Mouse (Mus musculus) liver, postnatal 0 days (tissue): ENCODE data around the gene Spats2. TPM values are rescaled to one million over a fixed set of nuclear protein-coding genes. Genes with fewer than 3 reads are reported as not detected.

Source experiments
- ATAC-seq: fragments of 200-750 bp; cut with Nextera tagmentation; 2 replicates; pipeline ENCODE4 v1.8.0; 2017; ENCODE audit warnings: mild to moderate bottlenecking, moderate library complexity
- DNase-seq: peaks from one replicate; pipeline ENCODE4 v3.0.0-alpha.2; 2016
- H3K27ac ChIP-seq: fragments of 300-500 bp; sonication (generic); 2 replicates; pipeline ENCODE4 v1.5.1; 2014; ENCODE audit warnings: antibody characterized with exemption, moderate library complexity, mild to moderate bottlenecking, low read depth
- H3K27me3 ChIP-seq: fragments of 300-500 bp; sonication (generic); 2 replicates; pipeline ENCODE4 v1.6.1; 2014; ENCODE audit warnings: low read length, control low read depth, mixed read lengths; ENCODE audit not compliant: insufficient read depth
- H3K36me3 ChIP-seq: fragments of 300-500 bp; sonication (generic); replicated peaks from 2 replicates; pipeline ENCODE4 v1.6.1; 2014; ENCODE audit warnings: mild to moderate bottlenecking, control low read depth, low read length, moderate library complexity, mixed read lengths; ENCODE audit not compliant: insufficient read depth
- H3K4me1 ChIP-seq: fragments of 300-500 bp; sonication (generic); 2 replicates; pipeline ENCODE4 v1.6.1; 2014; ENCODE audit warnings: antibody characterized with exemption, mild to moderate bottlenecking, control low read depth; ENCODE audit not compliant: insufficient read depth
- H3K4me2 ChIP-seq: fragments of 300-500 bp; sonication (generic); 2 replicates; pipeline ENCODE4 v1.6.1; 2014; ENCODE audit warnings: low read depth, mild to moderate bottlenecking, low read length, moderate library complexity, mixed read lengths
- H3K4me3 ChIP-seq: fragments of 300-500 bp; sonication (generic); 2 replicates; pipeline ENCODE4 v1.5.1; 2014; ENCODE audit warnings: low read depth, low read length
- H3K9ac ChIP-seq: fragments of 300-500 bp; sonication (generic); replicated peaks from 2 replicates; pipeline ENCODE4 v1.6.1; 2014; ENCODE audit warnings: mild to moderate bottlenecking, moderate library complexity
- H3K9me3 ChIP-seq: fragments of 300-500 bp; sonication (generic); 2 replicates; pipeline ENCODE4 v1.6.1; 2016; ENCODE audit warnings: mild to moderate bottlenecking, control low read depth, low read length, mixed read lengths
- CTCF ChIP-seq: sonication (generic); IDR thresholded peaks from 2 replicates; pipeline ENCODE4 v1.5.1; 2016; ENCODE audit warnings: antibody characterized with exemption, low read depth
- EP300 ChIP-seq: IDR thresholded peaks from 2 replicates; pipeline ENCODE4 v1.6.1; 2016; ENCODE audit warnings: antibody characterized with exemption, low read depth, mild to moderate bottlenecking
- WGBS: fragments of 180-500 bp; shearing (Covaris S2); extraction: QIAGEN DNeasy Blood & Tissue Kit; methylation state at CpG from one replicate; pipeline ENCODE4 v1.1.7; 2014; ENCODE audit not compliant: insufficient replicate concordance; 5-methylcytosine and 5-hydroxymethylcytosine counted together
- polyA plus RNA-seq: library from polyadenylated mRNA; unstranded; fragments of >200 nt; fragmentation: Nextera tagmentation; extraction: Ambion mirVana; gene quantifications from 2 replicates; pipeline ENCODE4 v1.2.1, GENCODE M21; 2015

The Spats2 gene
- polyA plus RNA-seq, 1 experiment from 2014 or later, result 4.7 TPM

DNA sequence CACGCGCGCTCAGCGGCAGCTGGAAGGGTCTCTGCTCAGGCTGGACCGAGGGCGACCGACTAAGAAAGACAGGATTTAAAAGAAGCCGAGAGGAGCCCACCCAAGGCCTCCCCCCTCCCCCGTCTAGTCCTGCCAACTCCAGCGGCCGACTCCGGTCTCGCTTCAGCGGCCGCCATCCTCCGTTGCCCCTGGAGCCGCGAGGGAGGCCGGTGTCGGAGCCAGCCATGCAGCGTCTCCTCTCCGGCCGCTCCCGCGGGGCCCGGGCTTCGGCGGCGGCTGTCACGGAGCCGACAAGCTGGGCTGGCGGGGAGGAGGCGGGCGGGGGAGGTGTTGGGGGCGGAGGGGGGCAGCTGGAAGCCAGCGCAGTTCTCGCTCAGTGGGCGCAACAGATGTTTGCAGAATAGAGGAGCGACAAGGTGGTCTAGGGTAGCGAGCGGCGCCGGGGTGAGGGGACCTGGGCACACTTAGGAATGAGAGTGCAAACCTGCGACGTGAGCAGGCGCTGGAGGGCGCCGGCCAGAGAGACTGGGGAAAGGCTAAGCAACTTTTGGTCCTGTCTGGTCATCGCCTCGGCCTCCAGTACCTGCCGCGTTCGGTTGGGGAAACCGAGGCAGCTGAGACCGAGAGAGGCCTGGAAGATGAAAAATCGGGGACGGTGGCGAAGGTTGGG, 28.8 kb upstream of the Spats2 start:
- no peak for TF ChIP-seq CTCF
- ATAC-seq (no peak), DNase-seq (peak; percentile 45)
- H3K27ac ChIP-seq, result no peak overlapping the region
- no peaks in the 10 kb centered on the region for H3K9me3 ChIP-seq
- H3K36me3 ChIP-seq, result no peaks in the 10 kb centered on the region
- peaks cover 77% of the 10 kb centered on the region for H3K27me3 ChIP-seq
- WGBS, result under 1% methylated on average over 48 of the region's 58 CpGs
- no peak overlapping the region; the same call in 1 of the 2 replicates for H3K9ac ChIP-seq
- peak overlapping the region; percentile 72 for H3K4me2 ChIP-seq
- peaks cover 28% of the 10 kb centered on the region for H3K4me1 ChIP-seq
- H3K4me3 ChIP-seq, result peak overlapping the region; percentile 49

DNA sequence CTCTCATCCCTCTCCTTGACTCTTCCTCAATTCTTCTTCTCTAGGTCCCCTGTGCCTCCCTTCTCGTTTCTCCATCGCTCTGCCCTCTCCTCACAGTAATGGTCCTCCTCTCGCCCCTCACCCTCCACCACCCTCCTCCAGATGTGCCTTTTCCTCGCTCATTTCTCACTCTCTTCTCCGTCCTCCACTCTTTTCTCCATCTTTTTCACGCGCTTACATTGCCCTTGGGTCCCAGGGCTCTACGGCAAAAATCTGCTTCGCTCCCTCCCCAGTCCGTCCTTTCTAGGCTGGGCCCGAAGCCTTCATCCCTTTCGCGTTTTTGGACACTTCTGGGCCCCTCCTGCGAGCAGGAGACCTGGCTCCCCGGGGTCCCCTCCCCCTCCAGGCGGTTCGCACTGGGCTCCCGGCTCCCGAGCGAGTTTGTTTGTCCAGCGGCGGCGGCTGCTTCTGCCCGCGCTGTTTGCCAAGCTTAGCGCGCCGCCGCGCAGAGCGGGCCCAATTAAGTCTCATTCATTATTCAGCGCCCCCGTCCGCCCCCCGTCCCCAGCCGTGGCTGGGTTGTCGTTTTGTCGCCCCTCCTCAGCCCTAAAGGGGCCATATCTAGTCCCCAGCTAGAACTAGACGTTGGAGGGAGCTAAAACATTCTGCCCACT, 27.8 kb upstream of the Spats2 start:
- H3K36me3 ChIP-seq, result no peaks in the 10 kb centered on the region

DNA sequence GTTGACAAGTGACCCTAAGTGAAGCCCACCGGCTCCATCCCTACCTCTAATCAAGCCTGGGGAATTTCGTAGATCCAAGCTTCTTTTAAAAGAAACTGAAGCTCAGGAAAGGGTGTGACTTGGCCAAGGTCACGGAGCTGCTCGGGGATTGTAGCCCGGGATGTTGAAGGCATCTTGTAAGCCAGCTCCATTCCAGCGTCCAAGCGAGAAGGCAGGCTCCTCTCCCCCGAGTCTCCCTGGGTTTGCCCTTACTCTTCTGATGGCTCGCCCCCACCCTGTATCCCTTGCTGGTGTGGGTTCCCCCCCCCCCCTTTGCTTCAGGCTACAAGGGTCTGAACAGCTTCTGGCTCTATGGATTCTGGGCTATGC, 27.2 kb upstream of the Spats2 start:
- Histone ChIP-seq H3K27ac (no peak overlapping the region), H3K9me3 (no peaks in the 10 kb centered on the region), H3K4me1 (peaks cover 27% of the 10 kb centered on the region), H3K4me2 (peak overlapping the region; percentile 72), H3K27me3 (peaks cover 62% of the 10 kb centered on the region), H3K4me3 (peak overlapping the region; percentile 49), H3K36me3 (no peaks in the 10 kb centered on the region), H3K9ac (no peak overlapping the region)
- DNase-seq (no peak), ATAC-seq (no peak)
- 4% methylated on average over 9 of the region's 9 CpGs for WGBS
- TF ChIP-seq CTCF, result no peak
- TF ChIP-seq EP300, result no peak

More for the DNA sequence above, 27.8 kb upstream of the Spats2 start:
- Histone ChIP-seq H3K4me2 (peak overlapping the region; percentile 72), H3K4me3 (peak overlapping the region; percentile 49), H3K9ac (0 out of 2 replicates have a peak overlapping the region, but pooled peaks have one; percentile 26), H3K4me1 (peaks cover 28% of the 10 kb centered on the region), H3K27me3 (peaks cover 67% of the 10 kb centered on the region), H3K9me3 (no peaks in the 10 kb centered on the region), H3K27ac (no peak overlapping the region)
- ATAC-seq, result no peak
- TF ChIP-seq EP300, result no peak
- TF ChIP-seq CTCF, result no peak
- WGBS, result under 1% methylated on average over 39 of the region's 39 CpGs
- no peak for DNase-seq

GRCm38 (mm10) chr15:99099139-99099556, 26.6 kb upstream of the Spats2 start:
- Histone ChIP-seq H3K4me1 (peaks cover 22% of the 10 kb centered on the region), H3K4me3 (peak overlapping the region; percentile 49), H3K9ac (peak overlapping the region; percentile 64), H3K27ac (peak overlapping the region; percentile 94), H3K36me3 (no peaks in the 10 kb centered on the region), H3K4me2 (peak overlapping the region; percentile 72), H3K27me3 (peaks cover 57% of the 10 kb centered on the region), H3K9me3 (no peaks in the 10 kb centered on the region)
- ATAC-seq (peak; percentile 94), DNase-seq (peak; percentile 82)
- TF ChIP-seq CTCF (peak; percentile 83), EP300 (no peak)
- WGBS, result 3% methylated on average over 15 of the region's 15 CpGs

DNA sequence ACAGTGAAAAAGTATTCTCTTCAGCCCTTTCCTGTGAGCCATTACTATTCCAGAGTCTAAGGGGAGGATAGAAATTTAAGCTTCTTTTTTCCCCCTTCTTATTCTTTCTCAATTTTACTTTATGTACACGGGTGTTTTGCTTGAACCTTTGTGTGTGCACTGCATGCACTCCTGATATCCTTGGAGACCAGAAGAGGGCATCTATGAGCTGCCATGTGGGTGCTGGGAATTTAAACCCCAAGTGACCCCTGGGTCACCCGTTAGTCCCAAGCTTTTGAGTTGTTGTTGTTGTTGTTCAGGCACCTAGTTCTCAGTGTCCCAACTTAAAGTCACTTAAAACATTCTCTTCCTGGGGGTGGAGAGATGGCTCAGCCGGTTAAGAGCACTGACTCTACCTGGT, 25.7 kb upstream of the Spats2 start:
- no peaks in the 10 kb centered on the region for H3K9me3 ChIP-seq
- peak overlapping the region; percentile 64 for H3K9ac ChIP-seq
- TF ChIP-seq CTCF (peak; percentile 36; the same call in 1 of the 2 replicates), EP300 (no peak)
- WGBS, result 34% methylated on average over 3 of the region's 3 CpGs
- no peaks in the 10 kb centered on the region for H3K36me3 ChIP-seq
- H3K27ac ChIP-seq, result peak overlapping the region; percentile 94
- H3K4me2 ChIP-seq, result peak overlapping the region; percentile 72
- H3K4me1 ChIP-seq, result peaks cover 22% of the 10 kb centered on the region
- DNase-seq (no peak), ATAC-seq (no peak)
- peak overlapping the region; percentile 49 for H3K4me3 ChIP-seq
- H3K27me3 ChIP-seq, result peaks cover 50% of the 10 kb centered on the region

DNA sequence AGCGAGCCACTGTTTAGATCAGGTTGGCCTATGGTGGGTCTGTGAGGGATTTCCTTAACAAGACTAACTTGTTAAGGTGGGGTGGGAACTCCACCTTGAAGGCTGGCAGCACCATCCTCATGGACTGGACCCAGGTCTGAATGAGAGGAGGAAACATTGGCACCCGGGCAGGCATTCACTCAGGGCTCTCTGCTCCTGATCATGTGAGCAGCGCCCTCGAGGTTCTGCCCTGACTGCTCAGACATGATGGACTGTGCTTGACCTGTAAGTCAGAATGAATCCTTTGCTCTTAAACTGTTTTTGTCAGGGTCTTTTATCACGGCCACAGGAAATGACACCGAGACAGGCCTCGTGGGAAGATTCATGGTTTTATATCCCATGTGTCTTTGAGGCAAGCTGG, 20.5 kb upstream of the Spats2 start:
- no peak for DNase-seq
- Histone ChIP-seq H3K4me3 (no peak overlapping the region), H3K4me1 (0 out of 2 replicates have a peak, but pooled peaks cover 4% of the 10 kb centered on the region), H3K27ac (no peak overlapping the region), H3K27me3 (0 out of 2 replicates have a peak, but pooled peaks cover 4% of the 10 kb centered on the region), H3K9me3 (no peaks in the 10 kb centered on the region), H3K9ac (no peak overlapping the region), H3K4me2 (no peak overlapping the region), H3K36me3 (no peaks in the 10 kb centered on the region)
- WGBS, result 38% methylated on average over 7 of the region's 7 CpGs
- no peak for ATAC-seq
- TF ChIP-seq EP300, result no peak
- TF ChIP-seq CTCF, result no peak
